Mouse (Mus musculus): ENCODE measurements around the gene Kif16b.

Gene Kif16b

GRCm38 (mm10) chr2:142874562-142874961 is 26.8 kb downstream of the Kif16b start:
- CTCF ChIA-PET, result interaction anchor here (0.6 kb wide), 1 partner anchor 533 kb away, joined by 3 read pairs; no protein-coding TSS in a partner anchor

DNA sequence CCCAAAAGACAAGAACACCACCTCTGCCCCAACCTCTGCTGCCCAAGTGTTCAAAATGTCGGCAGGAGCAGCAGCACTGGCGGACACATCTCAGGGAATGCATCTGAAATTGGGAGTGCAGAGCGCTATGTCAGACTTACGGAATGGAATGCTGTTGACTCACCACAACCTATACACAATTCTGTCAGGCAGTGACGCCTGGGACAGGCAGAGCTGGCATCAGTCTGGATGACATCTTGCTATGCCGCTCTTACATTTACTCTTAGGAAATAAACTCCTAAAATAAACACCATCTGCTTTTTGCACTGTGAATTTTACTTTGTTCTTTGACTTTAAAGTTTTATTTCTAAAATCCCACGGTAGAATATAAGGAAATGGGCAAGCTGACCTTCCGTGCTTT is 31.3 kb downstream of the Kif16b start:
- CTCF ChIA-PET, result no interaction called here

DNA sequence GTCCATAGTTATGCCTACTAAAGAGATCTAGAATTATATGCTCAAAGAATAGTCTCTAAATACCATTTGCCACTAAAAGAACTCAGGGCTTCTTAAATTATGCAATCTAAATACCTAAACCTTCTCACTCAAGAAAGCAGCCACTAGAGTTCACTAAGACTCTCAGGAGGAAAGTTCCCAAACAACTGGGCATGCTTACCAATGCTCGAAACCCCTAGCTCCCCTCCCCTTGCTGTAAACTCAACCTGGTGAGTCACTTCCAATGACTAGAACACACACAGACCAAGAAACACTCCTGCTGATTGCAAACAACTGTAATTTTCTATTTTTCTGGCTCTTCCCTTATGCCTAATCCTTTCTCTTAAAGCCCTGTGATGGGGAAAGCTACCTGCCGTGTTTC is 33.9 kb downstream of the Kif16b start:
- CTCF ChIA-PET, result no interaction called here

GRCm38 (mm10) chr2:142860994-142861393 is 40.3 kb downstream of the Kif16b start:
- CTCF ChIA-PET, result interaction anchor here (0.7 kb wide), 1 partner anchor 140 kb away, joined by 3 read pairs; no protein-coding TSS in a partner anchor

GRCm38 (mm10) chr2:142859452-142859851 is 41.9 kb downstream of the Kif16b start:
- CTCF ChIA-PET, result no interaction called here

DNA sequence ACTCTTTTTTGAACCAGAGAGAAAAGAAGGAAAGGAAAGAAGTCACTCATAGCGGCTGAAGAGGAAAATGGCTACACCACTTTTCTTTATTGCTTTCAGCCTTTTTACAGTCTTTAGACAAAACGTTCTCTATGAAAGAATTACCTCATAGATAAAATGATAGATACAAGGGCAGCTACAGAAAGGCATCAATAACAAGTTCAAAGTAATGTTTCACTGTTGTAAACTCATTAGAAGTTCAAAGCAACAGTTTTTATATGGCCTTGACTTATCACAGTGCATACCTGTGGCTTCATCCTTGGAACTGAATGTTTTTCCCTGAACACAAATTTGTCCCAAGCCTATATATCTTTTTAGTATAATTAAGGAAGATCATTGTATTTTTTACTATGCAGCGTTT is 62.6 kb downstream of the Kif16b start:
- CTCF ChIA-PET, result no interaction called here

GRCm38 (mm10) chr2:142838118-142838517 is 63.2 kb downstream of the Kif16b start:
- CTCF ChIA-PET, result no interaction called here

GRCm38 (mm10) chr2:142834751-142835150 is 66.6 kb downstream of the Kif16b start:
- CTCF ChIA-PET, result no interaction called here

DNA sequence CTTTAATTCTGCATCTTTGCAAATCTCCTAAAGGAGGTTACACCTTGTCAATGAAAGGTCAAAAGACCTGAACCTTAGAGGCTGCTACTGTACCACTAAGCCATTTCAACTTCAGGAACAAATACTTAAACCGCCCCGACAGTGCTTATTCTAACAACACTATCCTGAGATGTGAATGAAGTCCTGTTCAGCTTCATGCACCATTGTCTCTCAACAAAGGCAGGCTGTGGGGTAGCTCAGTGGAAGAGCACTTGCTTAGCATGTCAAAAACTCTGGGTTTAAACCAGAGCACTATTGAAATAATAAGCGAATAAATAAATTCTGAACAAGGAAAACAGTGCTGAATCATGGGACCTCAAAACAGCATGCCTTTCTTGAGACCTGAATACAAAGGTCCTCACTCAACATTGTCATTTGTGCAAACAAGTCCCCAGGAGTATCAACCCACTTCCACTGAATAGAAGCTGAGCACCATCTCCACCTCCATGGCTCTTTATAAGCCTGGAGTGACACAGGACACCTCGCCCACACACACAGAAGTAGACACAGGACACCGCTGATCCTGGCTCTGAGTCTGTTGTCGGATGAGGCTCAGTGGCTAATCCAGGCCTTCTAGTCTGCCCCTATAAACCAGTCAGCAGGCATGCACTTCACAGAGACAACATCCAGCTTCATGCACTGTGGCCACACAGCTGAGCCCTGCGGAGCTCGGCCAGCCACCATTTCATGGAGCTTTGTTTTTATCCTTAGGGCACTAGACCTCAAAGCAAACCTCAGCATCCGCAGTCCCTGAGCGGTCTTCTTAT is 68.5 kb downstream of the Kif16b start:
- CTCF ChIA-PET, result interaction anchor here (1.2 kb wide), 1 partner anchor 76 kb away, joined by 7 read pairs; no protein-coding TSS in a partner anchor

GRCm38 (mm10) chr2:142813033-142813432 is 88.3 kb downstream of the Kif16b start:
- CTCF ChIA-PET, result no interaction called here

- CTCF ChIA-PET, result interaction anchor here (0.5 kb wide), 1 partner anchor 25 kb away, joined by 7 read pairs; no protein-coding TSS in a partner anchor
Observed at GRCm38 (mm10) chr2:142803760-142804448, 97.4 kb downstream of the Kif16b start.

- CTCF ChIA-PET, result no interaction called here
Observed at GRCm38 (mm10) chr2:142797310-142797709, 104.0 kb downstream of the Kif16b start.

DNA sequence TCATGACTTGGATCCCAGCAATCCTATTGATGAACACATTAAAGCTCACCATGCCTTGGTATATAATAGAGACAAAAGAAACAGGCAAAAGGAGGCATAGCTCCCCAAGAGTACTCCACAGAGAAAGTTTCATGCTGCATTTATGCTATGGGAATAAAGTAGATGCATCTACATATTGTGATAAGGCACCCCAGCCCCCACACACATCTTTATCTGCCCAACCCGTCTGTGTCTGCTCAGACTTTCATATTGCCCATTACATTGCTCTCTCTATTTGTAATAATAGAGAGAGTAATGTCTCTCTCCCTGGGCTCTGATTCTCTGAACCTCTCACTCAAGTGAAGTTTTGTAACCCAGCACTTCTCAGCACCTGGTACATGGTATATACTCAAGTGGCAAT is 126.0 kb downstream of the Kif16b start:
- CTCF ChIA-PET, result no interaction called here

DNA sequence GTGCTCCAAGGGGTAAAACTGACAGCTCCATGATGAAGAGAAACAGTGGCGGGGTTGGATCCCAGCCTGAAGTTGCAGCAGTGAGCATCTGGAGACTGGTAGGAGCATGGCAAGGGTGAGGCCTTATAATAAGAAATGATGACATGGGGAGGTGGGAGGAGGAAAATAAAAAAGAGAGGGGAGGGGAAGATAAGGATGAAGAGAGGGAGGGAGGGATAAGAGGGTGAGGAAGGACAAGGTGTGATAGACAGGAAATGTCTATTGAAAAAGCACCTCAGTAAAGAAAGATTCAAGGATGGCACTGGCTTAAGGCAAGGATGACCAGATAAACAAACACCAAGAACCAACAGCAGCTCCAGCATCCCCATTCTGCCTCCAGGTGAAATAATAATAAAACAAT is 126.6 kb downstream of the Kif16b start:
- CTCF ChIA-PET, result no interaction called here

DNA sequence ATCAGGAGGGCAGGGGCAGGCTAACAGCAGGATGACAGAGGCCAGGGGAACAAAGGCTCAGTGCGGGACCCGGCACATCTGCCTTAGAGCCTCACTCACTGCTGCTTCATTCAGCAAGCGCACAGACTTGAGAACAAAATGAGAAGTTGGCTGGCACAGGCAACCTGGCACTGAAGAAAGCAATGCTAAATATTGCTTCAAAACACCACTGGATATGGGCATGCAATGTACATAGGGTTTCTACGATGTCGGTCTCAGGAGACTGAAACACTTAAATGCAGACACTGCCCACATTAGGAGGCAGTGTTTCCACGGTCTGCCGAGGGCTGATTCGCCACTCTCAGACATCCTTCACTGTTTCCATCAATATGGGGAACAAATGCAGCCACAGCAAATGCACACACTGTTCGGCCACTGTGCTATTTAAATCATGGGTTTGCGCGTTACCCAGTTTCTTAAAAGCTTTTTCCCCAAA is 131.6 kb downstream of the Kif16b start:
- CTCF ChIA-PET, result no interaction called here

DNA sequence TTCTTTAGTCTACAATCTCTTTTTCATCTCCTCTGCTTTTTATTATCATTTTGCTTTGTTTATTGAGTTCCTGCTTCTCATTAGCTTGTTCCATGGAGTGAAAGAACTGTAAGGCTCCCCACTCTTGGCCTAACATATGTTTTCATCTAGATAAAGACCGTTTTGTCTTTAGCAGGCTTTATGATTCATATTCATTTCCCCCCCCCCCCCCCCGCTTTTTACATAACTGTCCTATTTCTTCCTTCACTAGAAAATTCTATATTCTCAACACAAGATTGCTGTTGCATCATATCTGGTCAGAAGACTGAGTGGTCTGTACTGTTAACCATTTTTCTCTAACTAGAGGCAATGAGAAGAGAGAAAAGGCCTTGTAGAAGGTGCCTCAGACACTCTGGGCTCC is 137.1 kb downstream of the Kif16b start:
- CTCF ChIA-PET, result interaction anchor here (0.5 kb wide), 1 partner anchor 710 kb away, joined by 4 read pairs; no protein-coding TSS in a partner anchor

GRCm38 (mm10) chr2:142760843-142761242 is 140.5 kb downstream of the Kif16b start:
- CTCF ChIA-PET, result no interaction called here

DNA sequence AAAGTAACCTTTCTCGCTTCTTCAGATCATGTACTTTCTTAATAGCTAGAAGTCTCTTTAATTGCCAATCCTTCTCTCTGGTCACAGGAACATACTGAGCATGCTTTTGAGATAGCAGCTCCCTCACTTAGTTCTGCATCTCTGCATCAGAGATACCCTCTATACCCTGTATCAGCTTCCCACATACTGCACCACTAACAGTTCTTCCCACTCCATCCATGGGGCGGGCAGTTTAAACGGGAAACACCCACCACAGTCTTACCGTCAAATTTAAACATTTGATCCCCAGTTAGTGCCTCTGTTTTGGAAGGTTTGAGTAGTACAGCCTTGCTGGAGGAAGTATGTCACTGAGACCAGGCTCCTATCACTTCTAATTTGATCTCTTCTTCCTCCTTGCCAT is 142.1 kb downstream of the Kif16b start:
- CTCF ChIA-PET, result no interaction called here

DNA sequence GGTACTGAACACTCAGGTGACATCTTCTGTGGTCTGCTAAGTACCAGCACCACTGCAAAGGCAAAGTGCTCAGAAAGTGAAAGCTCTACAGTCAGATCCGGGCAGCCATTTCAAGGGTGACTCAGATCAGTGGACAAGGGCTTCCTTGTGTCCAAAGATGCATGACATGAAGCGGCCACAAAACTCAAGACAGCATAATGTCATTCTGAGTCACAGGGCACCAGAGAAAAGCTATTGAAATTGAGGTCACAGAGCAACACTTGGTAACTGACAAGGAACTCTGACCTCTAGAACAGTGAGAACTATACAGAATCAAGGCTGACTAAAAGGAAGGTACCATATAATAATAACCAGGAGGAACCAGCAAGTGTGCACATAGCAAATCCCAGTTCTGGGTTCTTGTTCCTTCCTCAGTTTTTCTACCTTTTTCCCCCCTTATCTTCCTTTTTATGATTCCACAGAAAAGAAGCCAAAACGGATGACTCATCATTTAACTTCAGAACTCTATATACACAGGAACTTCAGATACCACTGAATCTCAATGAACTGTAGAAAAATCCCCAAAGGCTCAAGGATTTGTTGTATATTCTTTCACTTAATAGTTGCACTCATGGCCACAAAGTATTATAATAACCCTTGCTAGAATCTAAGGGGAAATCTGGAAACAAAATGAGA is 143.1 kb downstream of the Kif16b start:
- CTCF ChIA-PET, result no interaction called here

DNA sequence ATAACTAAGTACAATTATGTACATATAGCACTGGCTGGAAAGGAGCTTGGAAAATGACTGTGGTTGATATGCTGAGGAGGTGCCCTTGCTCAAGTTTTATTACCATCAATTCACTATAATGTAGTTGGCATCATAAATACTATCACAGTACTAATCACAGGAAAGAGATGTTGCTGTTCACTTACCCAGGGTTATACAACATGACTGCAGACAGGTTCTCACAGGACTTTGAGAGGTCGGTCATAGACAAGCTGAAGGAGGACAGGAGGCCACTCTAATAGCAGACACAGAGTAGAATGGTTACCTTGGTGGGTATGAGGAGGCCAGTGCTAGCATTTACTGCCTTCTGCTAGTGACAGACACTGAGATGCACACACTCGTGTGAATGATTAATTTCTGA is 162.0 kb downstream of the Kif16b start:
- CTCF ChIA-PET, result no interaction called here

GRCm38 (mm10) chr2:142738488-142738887 is 162.8 kb downstream of the Kif16b start:
- CTCF ChIA-PET, result no interaction called here

DNA sequence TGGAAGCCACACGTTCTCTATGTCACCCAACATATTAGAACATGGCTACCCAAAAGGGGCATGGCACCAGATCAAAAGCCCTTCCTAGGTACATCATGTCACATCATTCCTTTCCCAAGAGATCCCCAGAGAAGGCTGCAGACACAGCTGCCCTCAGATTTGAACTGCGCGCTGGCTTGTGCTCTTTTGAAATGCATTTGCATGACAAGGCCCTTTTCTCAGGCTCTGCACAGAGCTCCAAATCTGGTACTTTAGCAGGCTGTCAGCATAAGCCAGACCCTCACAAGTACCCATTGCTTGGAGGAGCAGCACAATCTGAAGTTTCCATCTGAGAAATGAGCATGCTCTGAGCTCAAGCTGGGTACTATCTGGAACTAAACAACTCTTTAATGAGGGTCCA is 165.6 kb downstream of the Kif16b start:
- CTCF ChIA-PET, result no interaction called here
